Mouse (Mus musculus) small intestine, adult 2 months (tissue): ENCODE measurements at regions not wholly inside any gene's neighbourhood (a gene's known extent, or its start where the extent isn't known, plus 50 kb on each side); places are given as distances from the start of the nearest gene placed in this dataset.

Source experiments
- H3K27ac ChIP-seq: fragments of 200-500 bp; 2 replicates; pipeline ENCODE4 v1.5.1; 2012; ENCODE audit warnings: low read depth, low read length, control low read depth, inconsistent platforms; ENCODE audit not compliant: insufficient read depth
- H3K27me3 ChIP-seq: fragments of 200-500 bp; 2 replicates; pipeline ENCODE4 v1.6.1; 2012; ENCODE audit warnings: mild to moderate bottlenecking, moderate library complexity, low read length, inconsistent platforms; ENCODE audit not compliant: control insufficient read depth, insufficient read depth
- H3K36me3 ChIP-seq: fragments of 200-500 bp; 2 replicates; pipeline ENCODE4 v1.6.1; 2012; ENCODE audit warnings: mild to moderate bottlenecking, low read length, control low read depth, inconsistent platforms; ENCODE audit not compliant: control insufficient read depth, insufficient read depth
- H3K4me1 ChIP-seq: fragments of 200-500 bp; 2 replicates; pipeline ENCODE4 v1.6.1; 2012; ENCODE audit warnings: low read length, inconsistent platforms, mixed read lengths; ENCODE audit not compliant: control insufficient read depth, insufficient read depth, insufficient read length
- H3K4me3 ChIP-seq: fragments of 200-500 bp; 2 replicates; pipeline ENCODE4 v1.5.1; 2012; ENCODE audit warnings: low read depth, mild to moderate bottlenecking, control low read depth, inconsistent platforms, low read length, moderate library complexity
- CTCF ChIP-seq: fragments of 200-500 bp; IDR thresholded peaks from 2 replicates; pipeline ENCODE4 v1.5.1; 2012; ENCODE audit warnings: low read depth, mild to moderate bottlenecking, control low read depth, inconsistent platforms, low read length, moderate library complexity, mixed read lengths; ENCODE audit not compliant: insufficient replicate concordance, insufficient read length; ENCODE audit errors: extremely low read depth
- POLR2A ChIP-seq: fragments of 200-500 bp; IDR thresholded peaks from 2 replicates; pipeline ENCODE4 v1.6.1; 2012; ENCODE audit warnings: low read depth, mild to moderate bottlenecking, control low read depth, inconsistent platforms, low read length, moderate library complexity
- WGBS: fragments of 180-500 bp; shearing (Covaris S2); methylation state at CpG from one replicate; pipeline ENCODE4 v1.1.7; 2018; 5-methylcytosine and 5-hydroxymethylcytosine counted together

DNA sequence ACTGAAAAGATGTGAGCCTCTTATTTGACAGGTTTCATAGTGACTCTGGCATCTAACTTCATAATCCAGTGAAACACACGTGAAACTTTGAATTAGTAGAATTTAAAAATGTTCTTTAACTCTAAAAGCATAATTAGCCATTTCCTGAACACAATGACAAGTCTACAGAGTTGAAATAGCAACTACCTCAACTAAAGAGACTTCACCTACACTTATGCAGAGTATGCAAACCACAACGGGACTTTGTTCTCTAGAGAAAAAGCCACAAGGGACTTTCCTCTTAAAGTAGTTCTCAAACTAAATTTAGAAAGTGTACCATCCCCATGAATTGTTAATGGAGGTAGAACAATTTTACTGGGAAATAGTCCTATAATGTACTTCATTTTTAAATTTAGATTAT lies 606.3 kb upstream of the Fam92a start:
- H3K27me3 ChIP-seq: no peaks in the 10 kb centered on the region
- TF ChIP-seq CTCF (no peak), POLR2A (no peak)
- H3K4me1 ChIP-seq: no peaks in the 10 kb centered on the region
- no peak overlapping the region for H3K4me3 ChIP-seq
- H3K36me3 ChIP-seq: no peaks in the 10 kb centered on the region
- no peak overlapping the region for H3K27ac ChIP-seq
- WGBS: 67% methylated on average over 2 of the region's 2 CpGs

DNA sequence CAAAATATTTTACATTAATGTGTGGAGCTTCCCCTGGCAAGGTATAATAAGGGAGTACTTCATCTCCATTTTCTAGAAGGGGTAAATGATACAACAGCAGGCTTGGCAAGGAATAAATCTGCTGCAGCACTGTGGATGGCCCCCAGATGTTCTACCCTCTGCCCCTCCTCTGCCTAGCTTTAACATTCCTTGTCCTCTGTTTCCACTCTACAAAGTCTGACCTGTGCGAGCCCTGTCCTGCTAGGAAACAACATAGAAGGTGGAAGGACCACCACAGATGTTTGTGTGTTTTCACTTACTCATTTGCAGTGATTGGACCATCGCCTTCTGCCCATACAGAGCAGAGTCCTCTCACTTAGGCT lies 604.4 kb upstream of the Fam92a start:
- H3K36me3 ChIP-seq: no peaks in the 10 kb centered on the region
- H3K4me3 ChIP-seq: no peak overlapping the region
- H3K27me3 ChIP-seq: no peaks in the 10 kb centered on the region
- H3K27ac ChIP-seq: no peak overlapping the region
- H3K4me1 ChIP-seq: no peaks in the 10 kb centered on the region
- WGBS: 87% methylated on average over 2 of the region's 2 CpGs
- no peak for TF ChIP-seq CTCF

DNA sequence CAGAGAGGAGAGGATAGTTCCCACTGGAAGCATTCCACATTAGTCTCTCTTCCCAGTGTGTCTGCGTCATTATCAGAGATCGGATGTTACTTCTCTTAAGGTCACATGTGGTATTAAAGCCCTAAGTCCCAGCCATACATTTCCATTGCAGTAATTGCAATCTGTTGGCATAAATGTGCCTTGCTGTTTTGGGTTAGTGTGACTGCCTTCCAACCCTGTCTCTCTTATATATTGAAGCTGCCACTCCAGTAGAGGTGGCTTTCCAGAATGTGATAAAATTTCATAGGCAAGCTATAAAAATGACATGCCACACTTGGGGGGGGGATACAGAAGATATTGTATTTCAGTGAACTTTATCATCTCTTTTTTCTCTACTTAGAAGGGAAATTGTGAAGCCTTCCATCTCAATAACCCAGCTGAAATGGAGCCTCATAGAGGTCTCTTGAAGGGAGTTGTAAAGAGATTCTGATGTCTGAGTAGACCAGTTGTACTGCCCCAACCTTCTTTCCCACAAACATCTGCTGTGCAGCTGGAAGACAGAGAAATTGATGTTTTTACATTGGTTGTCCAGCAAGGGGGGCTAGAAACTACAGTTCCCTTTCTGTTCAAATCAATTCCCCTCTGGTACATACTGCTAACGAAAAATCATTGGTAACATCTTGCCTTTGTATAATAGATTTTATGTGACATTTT lies 603.9 kb upstream of the Fam92a start:
- Histone ChIP-seq H3K27ac (no peak overlapping the region), H3K4me3 (no peak overlapping the region), H3K27me3 (no peaks in the 10 kb centered on the region), H3K4me1 (no peaks in the 10 kb centered on the region), H3K36me3 (no peaks in the 10 kb centered on the region)
- TF ChIP-seq POLR2A (no peak), CTCF (no peak)
- WGBS: 76% methylated on average over 3 of the region's 3 CpGs

DNA sequence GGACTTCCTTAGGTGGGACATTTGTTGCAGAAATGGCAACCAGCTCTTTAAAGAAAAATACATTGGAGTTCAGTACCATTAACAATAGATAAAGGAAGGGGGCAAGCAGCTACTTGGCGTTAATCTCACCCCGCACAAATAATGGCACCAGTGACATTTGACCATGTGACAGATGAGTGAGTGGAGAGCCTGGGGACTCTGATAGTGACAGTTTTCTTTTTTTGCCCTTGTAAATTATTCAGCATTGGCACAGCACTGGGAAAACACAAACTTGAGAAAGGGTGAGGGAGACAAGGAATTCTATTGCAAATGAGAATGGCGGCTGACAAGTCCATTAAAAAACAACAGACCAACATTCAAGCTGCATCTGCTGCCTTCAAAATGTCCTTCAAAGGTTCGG lies 603.3 kb upstream of the Fam92a start:
- 84% methylated on average over 4 of the region's 4 CpGs for WGBS
- TF ChIP-seq CTCF (no peak), POLR2A (no peak)
- Histone ChIP-seq H3K36me3 (no peaks in the 10 kb centered on the region), H3K4me1 (no peaks in the 10 kb centered on the region), H3K27ac (no peak overlapping the region), H3K4me3 (no peak overlapping the region), H3K27me3 (no peaks in the 10 kb centered on the region)

DNA sequence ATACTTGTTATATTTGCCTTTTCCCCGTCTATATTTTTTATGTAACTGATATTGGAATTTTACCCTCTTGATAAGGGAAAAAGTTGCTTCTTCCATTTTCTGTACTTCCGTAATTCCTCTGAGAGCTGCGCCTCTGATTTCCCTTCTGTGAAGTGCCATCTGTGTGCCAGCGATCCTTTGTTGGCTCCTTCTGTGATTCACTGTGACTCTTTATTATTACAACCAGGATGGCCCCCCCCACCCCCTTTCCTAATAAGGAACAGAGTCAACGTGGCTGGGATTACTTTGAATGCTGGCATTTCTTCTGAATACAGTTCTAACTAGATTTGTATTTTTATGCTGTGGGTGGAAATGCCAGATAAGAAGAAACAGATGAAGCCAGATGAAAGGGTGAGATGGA lies 602.9 kb upstream of the Fam92a start:
- Histone ChIP-seq H3K27ac (no peak overlapping the region), H3K36me3 (no peaks in the 10 kb centered on the region), H3K27me3 (no peaks in the 10 kb centered on the region), H3K4me3 (no peak overlapping the region), H3K4me1 (no peaks in the 10 kb centered on the region)
- TF ChIP-seq CTCF: no peak
- TF ChIP-seq POLR2A: no peak
- WGBS: 67% methylated on average over 5 of the region's 5 CpGs

DNA sequence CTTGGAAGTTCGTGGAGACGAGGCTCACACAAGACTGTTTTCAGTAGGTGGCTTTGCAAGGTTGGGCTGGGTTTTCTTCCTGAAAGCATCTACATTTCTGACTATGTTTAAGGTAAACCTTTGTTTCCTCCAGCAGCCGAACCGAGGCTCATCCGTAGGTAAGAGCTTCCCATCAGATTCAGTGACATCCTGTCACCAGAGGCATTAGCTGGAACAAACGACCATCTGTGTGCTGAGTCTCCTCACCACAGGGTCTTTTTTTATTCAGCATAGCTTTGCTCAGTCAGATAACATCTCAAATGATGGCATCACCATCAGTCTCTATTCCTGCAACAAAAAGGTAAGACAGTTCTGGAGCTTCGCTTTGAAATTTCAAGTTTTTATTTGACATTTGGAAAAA lies 601.4 kb upstream of the Fam92a start:
- Histone ChIP-seq H3K27ac (no peak overlapping the region), H3K4me3 (no peak overlapping the region), H3K4me1 (no peaks in the 10 kb centered on the region), H3K27me3 (no peaks in the 10 kb centered on the region), H3K36me3 (no peaks in the 10 kb centered on the region)
- 55% methylated on average over 7 of the region's 7 CpGs for WGBS
- TF ChIP-seq POLR2A (no peak), CTCF (no peak)

DNA sequence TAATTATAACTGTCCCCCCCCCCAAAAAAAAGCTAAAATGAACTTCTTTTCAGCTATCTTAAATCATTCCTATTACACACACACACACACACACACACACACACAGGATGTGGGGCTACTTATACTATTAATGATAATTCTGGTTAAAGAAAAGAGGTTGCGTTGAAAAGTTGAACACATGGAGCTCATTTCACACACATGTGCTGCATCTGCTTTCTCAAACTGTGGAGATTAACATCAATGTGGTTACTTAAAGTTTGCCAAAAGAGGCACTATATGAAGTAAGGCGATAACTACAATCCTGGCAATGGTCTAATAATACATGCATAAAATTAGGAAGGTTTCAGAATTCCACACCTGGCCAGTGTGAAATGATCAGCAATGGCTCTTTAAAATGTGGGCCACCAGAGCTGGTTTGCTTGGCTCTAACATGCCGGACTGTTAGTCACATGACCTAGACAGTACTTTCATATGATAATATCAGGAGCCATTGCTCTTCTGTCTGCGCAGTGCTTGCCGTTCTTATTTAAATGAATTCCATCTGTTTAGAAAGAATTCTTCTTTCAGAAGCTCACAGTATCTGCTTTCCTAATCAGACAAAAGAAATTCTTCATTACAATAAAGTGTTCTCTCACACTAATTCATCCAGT lies 598.4 kb upstream of the Fam92a start:
- no peak overlapping the region for H3K27ac ChIP-seq
- H3K4me3 ChIP-seq: no peak overlapping the region
- no peaks in the 10 kb centered on the region for H3K4me1 ChIP-seq
- H3K27me3 ChIP-seq: no peaks in the 10 kb centered on the region
- 91% methylated on average over 5 of the region's 5 CpGs for WGBS
- TF ChIP-seq POLR2A: no peak
- TF ChIP-seq CTCF: no peak
- no peaks in the 10 kb centered on the region for H3K36me3 ChIP-seq

DNA sequence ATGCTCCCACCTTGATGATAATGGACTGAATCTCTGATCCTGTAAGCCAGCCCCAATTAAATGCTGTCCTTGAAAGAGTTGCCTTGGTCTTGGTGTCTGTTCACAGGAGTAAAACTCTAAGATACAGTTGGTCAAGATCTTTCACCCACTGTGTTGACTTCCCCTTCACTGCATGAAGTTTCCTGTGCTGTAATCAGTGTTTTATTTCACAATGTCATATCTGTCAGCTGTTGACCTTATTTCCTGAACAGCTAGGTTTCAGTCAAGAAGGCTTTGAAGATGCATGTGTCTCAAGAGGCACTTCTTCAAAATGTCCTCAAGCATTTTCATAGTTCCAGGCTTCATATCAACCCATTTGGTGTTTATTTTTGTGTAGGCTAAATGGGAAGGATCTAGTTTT lies 597.3 kb upstream of the Fam92a start:
- H3K4me3 ChIP-seq: no peak overlapping the region
- TF ChIP-seq CTCF (no peak), POLR2A (no peak)
- H3K36me3 ChIP-seq: no peaks in the 10 kb centered on the region
- no peaks in the 10 kb centered on the region for H3K4me1 ChIP-seq
- no peak overlapping the region for H3K27ac ChIP-seq
- H3K27me3 ChIP-seq: no peaks in the 10 kb centered on the region
